Comparison of ENCODE assay signal across 41 mouse cellular contexts in the genomic region with DNA sequence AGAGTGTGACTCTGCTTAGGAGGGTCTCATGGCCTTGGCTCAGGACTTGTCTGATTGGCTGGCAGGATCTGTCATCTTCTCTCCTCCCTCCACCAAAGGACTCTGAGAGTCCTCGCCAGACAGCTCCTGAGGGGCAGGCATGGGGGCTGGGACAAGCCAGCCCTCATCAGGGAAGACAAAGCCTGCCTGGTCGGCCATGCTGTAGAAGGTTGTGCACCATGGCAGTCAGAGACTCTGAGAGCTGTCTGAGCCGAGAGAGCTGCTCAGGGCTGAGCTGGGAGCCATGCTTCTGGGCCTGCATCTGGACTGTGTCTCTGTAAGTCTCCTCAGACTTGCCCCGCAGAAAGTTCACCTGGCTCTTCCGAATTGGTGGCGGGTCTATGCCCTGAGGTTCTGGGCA. TPM values are rescaled to one million over a fixed set of nuclear protein-coding genes. Genes with fewer than 3 reads are reported as not detected.
"Had no signal": no experiment of that assay in that cellular context is flagged by ENCODE, and none has a peak within 500 bp of the region (broad histone marks: within the 10 kb centered on the region; RNA-seq: fewer than 3 reads in every experiment).

No protein-coding gene starts in this region.

- H3K9me3 ChIP-seq: heart, embryonic 13.5 days; heart, embryonic 15.5 days; hindbrain, embryonic 13.5 days; hindbrain, embryonic 15.5 days; kidney, embryonic 15.5 days; limb, embryonic 15.5 days had no signal

- H3K27ac ChIP-seq: heart, embryonic 13.5 days; heart, embryonic 15.5 days; hindbrain, embryonic 13.5 days; hindbrain, embryonic 15.5 days; hindbrain, postnatal 0 days; kidney, embryonic 15.5 days; kidney, postnatal 0 days; limb, embryonic 13.5 days; limb, embryonic 15.5 days; liver, embryonic 13.5 days had no signal

- H3K36me3 ChIP-seq: heart, embryonic 13.5 days; heart, embryonic 15.5 days; hindbrain, embryonic 13.5 days; hindbrain, embryonic 15.5 days; kidney, embryonic 15.5 days; limb, embryonic 13.5 days; limb, embryonic 15.5 days; liver, embryonic 13.5 days had no signal

- H3K4me3 ChIP-seq: heart, embryonic 13.5 days; heart, embryonic 15.5 days; hindbrain, embryonic 13.5 days; hindbrain, embryonic 15.5 days; kidney, embryonic 15.5 days; limb, embryonic 13.5 days; limb, embryonic 15.5 days; liver, embryonic 13.5 days had no signal

- H3K4me1 ChIP-seq: heart, embryonic 15.5 days; kidney, embryonic 15.5 days; limb, embryonic 13.5 days; limb, embryonic 15.5 days had no signal

- ATAC-seq: hindbrain, postnatal 0 days; intestine, embryonic 16.5 days had no signal

- DNase-seq: gastrocnemius, postnatal 14 days; gastrocnemius, postnatal 36 days; heart, adult 18-20 months; kidney, adult 11 months; kidney, adult 2 months; kidney, adult 9 months; kidney, postnatal 14 days; kidney, postnatal 36 days; layer of hippocampus, adult 9-11 months; layer of hippocampus, postnatal 36 days; left cerebral cortex, postnatal 4 days; liver, embryonic 13.5 days had no signal

- H3K4me2 ChIP-seq: heart, embryonic 11.5 days; heart, embryonic 13.5 days; heart, embryonic 15.5 days; hindbrain, embryonic 13.5 days; hindbrain, embryonic 15.5 days; kidney, embryonic 15.5 days; limb, embryonic 13.5 days; limb, embryonic 15.5 days; liver, embryonic 13.5 days had no signal

- H3K9ac ChIP-seq: heart, embryonic 13.5 days; heart, embryonic 15.5 days; hindbrain, embryonic 13.5 days; hindbrain, embryonic 15.5 days; kidney, embryonic 15.5 days; limb, embryonic 13.5 days; limb, embryonic 15.5 days; liver, embryonic 13.5 days had no signal

- H3K27me3 ChIP-seq: heart, embryonic 15.5 days; hindbrain, embryonic 13.5 days; hindbrain, embryonic 15.5 days; kidney, embryonic 15.5 days; limb, embryonic 13.5 days; limb, embryonic 15.5 days; liver, embryonic 13.5 days had no signal

RNA-seq across cellular contexts. Expression of gene Ankrd36, which starts 5.6 kb away (rescaled TPM):
- total RNA-seq: gastrocnemius, adult 18-20 months; gastrocnemius, adult 8-10 months; gastrocnemius, postnatal 14 days; gastrocnemius, postnatal 36 days; heart, adult 18-20 months; heart, adult 8-10 months; heart, postnatal 25 days; hematopoietic stem cell, adult 5-6 weeks; hindbrain, postnatal 0 days; layer of hippocampus, adult 18-20 months; layer of hippocampus, adult 8-10 months; layer of hippocampus, postnatal 14 days; layer of hippocampus, postnatal 36 days; left cerebral cortex, adult 18-20 months; left cerebral cortex, adult 8-10 months; left cerebral cortex, postnatal 10 days; left cerebral cortex, postnatal 25 days; left cerebral cortex, postnatal 4 days; liver, adult 2 months had no signal
- polyA plus RNA-seq: heart, embryonic 13.5 days; heart, embryonic 15.5 days; heart, postnatal 0 days; hindbrain, embryonic 11.5 days; hindbrain, embryonic 13.5 days; hindbrain, embryonic 15.5 days; hindbrain, postnatal 0 days; intestine, embryonic 14.5 days; intestine, embryonic 16.5 days; kidney, embryonic 15.5 days; kidney, postnatal 0 days; large intestine, adult 2 months; limb, embryonic 11.5 days; limb, embryonic 15.5 days; liver, adult 2 months had no signal
